8 mouse cellular contexts compared by ENCODE assay signal in genomic region chr17:25832436-25833290, GRCm38 (mm10). TPM values are rescaled to one million over a fixed set of nuclear protein-coding genes. Genes with fewer than 3 reads are reported as not detected.
DNase-seq lines count a peak whose midpoint lies in the region; ATAC-seq and TF ChIP-seq lines count a peak whose summit lies in the region.

No protein-coding gene starts in this region.

- H3K9ac ChIP-seq in heart, embryonic 11.5 days (ENCODE audit: low read depth, low read length), result peak overlapping the region; percentile 92
- H3K9ac ChIP-seq in kidney, embryonic 16.5 days (replicated peaks; ENCODE audit: low read length), result peak overlapping the region; percentile 88
- H3K9ac ChIP-seq in liver, adult 2 months (ENCODE audit: low read depth, low read length), result peak overlapping the region; percentile 94

- H3K4me1 ChIP-seq in bone marrow macrophage, adult 2 months (ENCODE audit: control insufficient read depth, insufficient read depth, low read length), result peaks cover 18% of the 10 kb centered on the region
- H3K4me1 ChIP-seq in embryonic fibroblast, embryonic 13.5 days (ENCODE audit: control insufficient read depth, insufficient read depth, low read length), result peaks cover 14% of the 10 kb centered on the region
- peaks cover 71% of the 10 kb centered on the region for H3K4me1 ChIP-seq in heart, embryonic 11.5 days (ENCODE audit: control insufficient read depth, insufficient read depth, low read length)
- H3K4me1 ChIP-seq in kidney, embryonic 16.5 days (ENCODE audit: insufficient read depth, low read length), result peaks cover 73% of the 10 kb centered on the region
- peaks cover 51% of the 10 kb centered on the region for H3K4me1 ChIP-seq in liver, adult 2 months (ENCODE audit: control insufficient read depth, insufficient read depth, low read length)

- H3K9me3 ChIP-seq in heart, embryonic 11.5 days (replicated peaks; ENCODE audit: control insufficient read depth, low read length), result no peaks in the 10 kb centered on the region
- H3K9me3 ChIP-seq in kidney, embryonic 16.5 days (ENCODE audit: low read length), result no peaks in the 10 kb centered on the region

- H3K27ac ChIP-seq in bone marrow macrophage, adult 2 months (ENCODE audit: insufficient read depth, low read depth, low read length), result peak overlapping the region; percentile 99
- H3K27ac ChIP-seq in embryonic fibroblast, embryonic 13.5 days (ENCODE audit: insufficient read depth, low read length), result peak overlapping the region; percentile 94
- H3K27ac ChIP-seq in heart, embryonic 11.5 days (ENCODE audit: low read depth, low read length), result peak overlapping the region; percentile 99
- peak overlapping the region; percentile 99 for H3K27ac ChIP-seq in kidney, embryonic 16.5 days (ENCODE audit: low read length)
- peak overlapping the region; percentile 97 for H3K27ac ChIP-seq in liver, adult 2 months (replicated peaks; ENCODE audit: insufficient read depth, low read depth, low read length)

- peak; percentile 99 for DNase-seq in A20 (ENCODE audit: low read depth, low spot score)
- peak; percentile 96 for DNase-seq in liver, adult 2 months (ENCODE audit: extremely low read depth, low read depth, low spot score)
- DNase-seq in splenic B cell, adult 2 months (ENCODE audit: low read depth, low spot score), result peak; percentile 99

- H3K4me2 ChIP-seq in heart, embryonic 11.5 days, result peak overlapping the region; percentile 98
- peak overlapping the region; percentile 95 for H3K4me2 ChIP-seq in kidney, embryonic 16.5 days (replicated peaks; ENCODE audit: low read depth, low read length)
- H3K4me2 ChIP-seq in myocyte (ENCODE audit: low read depth), result peak overlapping the region; percentile 94

- H3K4me3 ChIP-seq in bone marrow macrophage, adult 2 months (ENCODE audit: insufficient read depth, low read length), result peak overlapping the region; percentile 92
- peak overlapping the region; percentile 86 for H3K4me3 ChIP-seq in embryonic fibroblast, embryonic 13.5 days (ENCODE audit: insufficient read depth, low read length)
- H3K4me3 ChIP-seq in heart, embryonic 11.5 days (ENCODE audit: low read depth, low read length), result peak overlapping the region; percentile 88
- H3K4me3 ChIP-seq in kidney, embryonic 16.5 days (ENCODE audit: low read length), result peak overlapping the region; percentile 82
- peak overlapping the region; percentile 80 for H3K4me3 ChIP-seq in liver, adult 2 months (ENCODE audit: insufficient read depth, low read depth, low read length)
- H3K4me3 ChIP-seq in myocyte, result peak overlapping the region; percentile 52

- H3K36me3 ChIP-seq in heart, embryonic 11.5 days (ENCODE audit: control insufficient read depth, insufficient read depth, low read length), result peaks cover 20% of the 10 kb centered on the region
- peaks cover 18% of the 10 kb centered on the region for H3K36me3 ChIP-seq in kidney, embryonic 16.5 days (ENCODE audit: insufficient read depth, low read length)
- H3K36me3 ChIP-seq in liver, adult 2 months (ENCODE audit: control insufficient read depth, insufficient read depth, low read length), result 0 out of 2 replicates have a peak, but pooled peaks cover 4% of the 10 kb centered on the region
- H3K36me3 ChIP-seq in myocyte (ENCODE audit: control insufficient read depth, insufficient read depth), result peaks cover under 1% of the 10 kb centered on the region
- peaks cover 6% of the 10 kb centered on the region; the same call in 1 of the 2 replicates for H3K36me3 ChIP-seq in splenic B cell, adult 2 months (ENCODE audit: control insufficient read depth, insufficient read depth, low read length, poor library complexity, severe bottlenecking)

- peak; percentile 91 for ATAC-seq in heart, embryonic 11.5 days (replicated peaks; ENCODE audit: insufficient number of reproducible peaks, low FRiP score, low TSS enrichment)
- ATAC-seq in kidney, embryonic 16.5 days (ENCODE audit: low FRiP score, low TSS enrichment), result peak; percentile 91

- peak overlapping the region; percentile 46 for H3ac ChIP-seq in myocyte (ENCODE audit: control insufficient read depth, insufficient read length)

- under 1% methylated on average over 61 of the region's 77 CpGs for WGBS in heart, embryonic 11.5 days (ENCODE audit: insufficient replicate concordance)
- under 1% methylated on average over 69 of the region's 77 CpGs for WGBS in kidney, embryonic 16.5 days
- WGBS in liver, adult 2 months, result under 1% methylated on average over 76 of the region's 77 CpGs

- no peaks in the 10 kb centered on the region for H3K27me3 ChIP-seq in heart, embryonic 11.5 days (ENCODE audit: control insufficient read depth, insufficient read depth, low read length)
- H3K27me3 ChIP-seq in kidney, embryonic 16.5 days (ENCODE audit: insufficient read depth, low read length), result no peaks in the 10 kb centered on the region
- no peaks in the 10 kb centered on the region for H3K27me3 ChIP-seq in liver, adult 2 months (ENCODE audit: control insufficient read depth, insufficient read depth, low read length)
- no peaks in the 10 kb centered on the region for H3K27me3 ChIP-seq in myocyte (ENCODE audit: control insufficient read depth, insufficient read depth, insufficient read length)
- H3K27me3 ChIP-seq in splenic B cell, adult 2 months (ENCODE audit: control insufficient read depth, insufficient read depth, low read length, poor library complexity, severe bottlenecking), result no peaks in the 10 kb centered on the region

- TF ChIP-seq CTCF in bone marrow macrophage, adult 2 months (IDR thresholded peaks at IDR 0.05; ENCODE audit: low read depth, low read length), result no peak
- no peak for TF ChIP-seq CTCF in embryonic fibroblast, embryonic 13.5 days (IDR thresholded peaks at IDR 0.05; ENCODE audit: borderline replicate concordance, insufficient read depth, low read length)
- TF ChIP-seq CTCF in liver, adult 2 months (IDR thresholded peaks at IDR 0.05; ENCODE audit: low read depth, low read length), result 0 out of 2 replicates have a peak, but pooled peaks have one; percentile 2

- TF ChIP-seq POLR2A in bone marrow macrophage, adult 2 months (IDR thresholded peaks at IDR 0.05; ENCODE audit: borderline replicate concordance, low read depth, low read length), result no peak; the same call in 1 of the 2 replicates
- TF ChIP-seq POLR2A in embryonic fibroblast, embryonic 13.5 days (IDR thresholded peaks at IDR 0.05; ENCODE audit: low read depth, low read length), result peak; percentile 83
- TF ChIP-seq POLR2A in liver, adult 2 months (IDR thresholded peaks at IDR 0.05; ENCODE audit: extremely low read depth, insufficient read depth, low read length), result peak; percentile 66
- TF ChIP-seq POLR2A in myocyte (IDR thresholded peaks at IDR 0.05; ENCODE audit: insufficient read length, low read depth), result peak; percentile 65

- H3K79me2 ChIP-seq in liver, adult 2 months (ENCODE audit: control insufficient read depth, insufficient read depth, low read length), result peaks cover 26% of the 10 kb centered on the region
- peaks cover 37% of the 10 kb centered on the region for H3K79me2 ChIP-seq in myocyte (ENCODE audit: control insufficient read depth, insufficient read depth)

RNA-seq across cellular contexts. Expression of gene Stub1, which starts 0.5 kb away (rescaled TPM):
- polyA plus RNA-seq in bone marrow macrophage, adult 2 months (2012; ENCODE audit: insufficient read depth, insufficient read length, missing spikeins), result 84.9 and 89.7 TPM in 2 replicates
- polyA plus RNA-seq in embryonic fibroblast, embryonic 13.5 days (2011; ENCODE audit: insufficient read length, low read depth, missing spikeins), result 115 and 118 TPM in 2 replicates
- polyA plus RNA-seq in heart, embryonic 11.5 days (2014; fragmentation: Nextera tagmentation; extraction: Ambion mirVana), result 292 and 322 TPM in 2 replicates
- polyA plus RNA-seq in kidney, embryonic 16.5 days (2015; fragmentation: Nextera tagmentation; extraction: Ambion mirVana), result 387 and 393 TPM in 2 replicates
- total RNA-seq in liver, adult 2 months (2014; rRNA removed), result 50.4 and 55.3 TPM in 2 replicates
- polyA plus RNA-seq in liver, adult 2 months (2012; rRNA removed), result 81.3 and 94.4 TPM in 2 replicates
- polyA plus RNA-seq in myocyte (2012; fragmentation: generic; extraction: Trizol), result 196 TPM

RNA-seq across cellular contexts. Expression of gene Jmjd8, which starts 4.0 kb away (rescaled TPM):
- polyA plus RNA-seq in bone marrow macrophage, adult 2 months (2012; ENCODE audit: insufficient read depth, insufficient read length, missing spikeins), result 16.3 and 18.0 TPM in 2 replicates
- polyA plus RNA-seq in embryonic fibroblast, embryonic 13.5 days (2011; ENCODE audit: insufficient read length, low read depth, missing spikeins), result 24.4 and 27.9 TPM in 2 replicates
- 30.9 and 42.6 TPM in 2 replicates for polyA plus RNA-seq in heart, embryonic 11.5 days (2014; fragmentation: Nextera tagmentation; extraction: Ambion mirVana)
- 72.3 and 73.0 TPM in 2 replicates for polyA plus RNA-seq in kidney, embryonic 16.5 days (2015; fragmentation: Nextera tagmentation; extraction: Ambion mirVana)
- total RNA-seq in liver, adult 2 months (2014; rRNA removed), result 25.6 and 30.5 TPM in 2 replicates
- 75.0 and 78.4 TPM in 2 replicates for polyA plus RNA-seq in liver, adult 2 months (2012; rRNA removed)
- polyA plus RNA-seq in myocyte (2012; fragmentation: generic; extraction: Trizol), result 15.5 TPM

RNA-seq across cellular contexts. Expression of gene Rhbdl1, which starts 4.4 kb away (rescaled TPM):
- polyA plus RNA-seq in bone marrow macrophage, adult 2 months (2012; ENCODE audit: insufficient read depth, insufficient read length, missing spikeins), result 1.6 and 3.7 TPM in 2 replicates
- 1.8 and 2.1 TPM in 2 replicates for polyA plus RNA-seq in embryonic fibroblast, embryonic 13.5 days (2011; ENCODE audit: insufficient read length, low read depth, missing spikeins)
- polyA plus RNA-seq in heart, embryonic 11.5 days (2014; fragmentation: Nextera tagmentation; extraction: Ambion mirVana), result 1.9 and 2.5 TPM in 2 replicates
- 3.3 and 4.0 TPM in 2 replicates for polyA plus RNA-seq in kidney, embryonic 16.5 days (2015; fragmentation: Nextera tagmentation; extraction: Ambion mirVana)
- total RNA-seq in liver, adult 2 months (2014; rRNA removed), result 0.40 and 0.74 TPM in 2 replicates
- 3.8 and 5.5 TPM in 2 replicates for polyA plus RNA-seq in liver, adult 2 months (2012; rRNA removed)
- 0.67 TPM for polyA plus RNA-seq in myocyte (2012; fragmentation: generic; extraction: Trizol)

RNA-seq across cellular contexts. Expression of gene Gm20683, which starts 8.9 kb away (rescaled TPM):
- polyA plus RNA-seq in bone marrow macrophage, adult 2 months (2012; ENCODE audit: insufficient read depth, insufficient read length, missing spikeins), result 1.5 TPM in 1 of 2 replicates, not detected in the other
- polyA plus RNA-seq in embryonic fibroblast, embryonic 13.5 days (2011; ENCODE audit: insufficient read length, low read depth, missing spikeins), result 0.63 TPM in 1 of 2 replicates, not detected in the other
- 0.70 and 1.1 TPM in 2 replicates for polyA plus RNA-seq in heart, embryonic 11.5 days (2014; fragmentation: Nextera tagmentation; extraction: Ambion mirVana)
- 4.0 and 4.3 TPM in 2 replicates for polyA plus RNA-seq in kidney, embryonic 16.5 days (2015; fragmentation: Nextera tagmentation; extraction: Ambion mirVana)
- 2.7 and 4.8 TPM in 2 replicates for total RNA-seq in liver, adult 2 months (2014; rRNA removed)
- polyA plus RNA-seq in liver, adult 2 months (2012; rRNA removed), result 19.1 and 26.9 TPM in 2 replicates
- 0.67 TPM for polyA plus RNA-seq in myocyte (2012; fragmentation: generic; extraction: Trizol)

RNA-seq across cellular contexts. Expression of gene Wdr24, which starts 9.2 kb away (rescaled TPM):
- polyA plus RNA-seq in bone marrow macrophage, adult 2 months (2012; ENCODE audit: insufficient read depth, insufficient read length, missing spikeins), result 11.9 and 14.0 TPM in 2 replicates
- 13.0 and 14.5 TPM in 2 replicates for polyA plus RNA-seq in embryonic fibroblast, embryonic 13.5 days (2011; ENCODE audit: insufficient read length, low read depth, missing spikeins)
- polyA plus RNA-seq in heart, embryonic 11.5 days (2014; fragmentation: Nextera tagmentation; extraction: Ambion mirVana), result 14.4 and 17.7 TPM in 2 replicates
- 33.1 and 35.3 TPM in 2 replicates for polyA plus RNA-seq in kidney, embryonic 16.5 days (2015; fragmentation: Nextera tagmentation; extraction: Ambion mirVana)
- 13.3 and 15.6 TPM in 2 replicates for total RNA-seq in liver, adult 2 months (2014; rRNA removed)
- polyA plus RNA-seq in liver, adult 2 months (2012; rRNA removed), result 23.9 and 24.8 TPM in 2 replicates
- polyA plus RNA-seq in myocyte (2012; fragmentation: generic; extraction: Trizol), result 18.0 TPM

Comparison
In these comparisons a context has a peak if more than half of its experiments do, and no peak if none do; other contexts are left out.
1. Peak in every context shown above with its lines: DNase-seq, ATAC-seq, H3K4me3 ChIP-seq and H3K27ac ChIP-seq.